Mouse (Mus musculus): ENCODE data around the gene Lkaaear1. TPM values are rescaled to one million over a fixed set of nuclear protein-coding genes. Genes with fewer than 3 reads are reported as not detected.

The Lkaaear1 gene
- polyA plus RNA-seq (2014; fragmentation: Nextera tagmentation; extraction: Ambion mirVana): not detected in 2 replicates

- H3K4me3 ChIP-seq (ENCODE audit: low read depth, low read length): no peak within 1 kb of the TSS
- H3K9ac ChIP-seq: no peak within 1 kb of the TSS
- DNase-seq (no peak), ATAC-seq (ENCODE audit: insufficient read depth) (no peak)
- H3K4me1 ChIP-seq (ENCODE audit: insufficient read depth): 0 out of 2 replicates have a peak, but pooled peaks cover 4% of the 10 kb centered on the region
- TF ChIP-seq CTCF (IDR thresholded peaks at IDR 0.05; ENCODE audit: low read depth): no peak
- no peak within 1 kb of the TSS for H3K4me2 ChIP-seq
- no peaks in the 10 kb centered on the region for H3K9me3 ChIP-seq (ENCODE audit: low read depth, low read length)
- no peak within 1 kb of the TSS for H3K27ac ChIP-seq (ENCODE audit: low read depth)
- H3K27me3 ChIP-seq (ENCODE audit: insufficient read depth, low read length): 0 out of 2 replicates have a peak, but pooled peaks cover 4% of the 10 kb centered on the region
- 45% methylated on average over 5 of the region's 5 CpGs for WGBS
- no peaks in the 10 kb centered on the region for H3K36me3 ChIP-seq (ENCODE audit: insufficient read depth)
Observed at GRCm38 (mm10) chr2:181698241-181698640, at the start of gene Lkaaear1. Gene Lkaaear1, minus strand, starts transcription at chr2:181698442.

GRCm38 (mm10) chr2:181730051-181730450, 31.8 kb upstream of the Lkaaear1 start:
- Histone ChIP-seq H3K4me3 (ENCODE audit: low read depth, low read length) (no peak overlapping the region), H3K27ac (ENCODE audit: low read depth) (no peak overlapping the region), H3K4me2 (no peak overlapping the region), H3K4me1 (ENCODE audit: insufficient read depth) (no peaks in the 10 kb centered on the region), H3K27me3 (ENCODE audit: insufficient read depth, low read length) (no peaks in the 10 kb centered on the region), H3K36me3 (ENCODE audit: insufficient read depth) (no peaks in the 10 kb centered on the region), H3K9ac (no peak overlapping the region), H3K9me3 (ENCODE audit: low read depth, low read length) (no peaks in the 10 kb centered on the region)
- WGBS: 54% methylated on average over 3 of the region's 3 CpGs
- DNase-seq: no peak
- ATAC-seq (ENCODE audit: insufficient read depth): no peak
- TF ChIP-seq CTCF (IDR thresholded peaks at IDR 0.05; ENCODE audit: low read depth): no peak

- ATAC-seq (ENCODE audit: insufficient read depth) (no peak), DNase-seq (no peak)
- no peak for TF ChIP-seq CTCF (IDR thresholded peaks at IDR 0.05; ENCODE audit: low read depth)
- Histone ChIP-seq H3K9me3 (ENCODE audit: low read depth, low read length) (no peaks in the 10 kb centered on the region), H3K4me1 (ENCODE audit: insufficient read depth) (no peaks in the 10 kb centered on the region), H3K27ac (ENCODE audit: low read depth) (no peak overlapping the region), H3K4me3 (ENCODE audit: low read depth, low read length) (no peak overlapping the region), H3K36me3 (ENCODE audit: insufficient read depth) (no peaks in the 10 kb centered on the region), H3K4me2 (no peak overlapping the region), H3K27me3 (ENCODE audit: insufficient read depth, low read length) (no peaks in the 10 kb centered on the region), H3K9ac (no peak overlapping the region)
- WGBS: 52% methylated on average over 9 of the region's 9 CpGs
Observed at GRCm38 (mm10) chr2:181727659-181728262, 29.5 kb upstream of the Lkaaear1 start.

GRCm38 (mm10) chr2:181722213-181722612, 24.0 kb upstream of the Lkaaear1 start:
- no peaks in the 10 kb centered on the region for H3K27me3 ChIP-seq (ENCODE audit: insufficient read depth, low read length)
- ATAC-seq (ENCODE audit: insufficient read depth) (0 out of 2 replicates have a peak, but pooled peaks have one; percentile 28), DNase-seq (peak; percentile 65)
- no peaks in the 10 kb centered on the region for H3K4me1 ChIP-seq (ENCODE audit: insufficient read depth)
- H3K4me2 ChIP-seq: no peak overlapping the region
- no peak overlapping the region for H3K27ac ChIP-seq (ENCODE audit: low read depth)
- 18% methylated on average over 3 of the region's 3 CpGs for WGBS
- H3K4me3 ChIP-seq (ENCODE audit: low read depth, low read length): no peak overlapping the region
- H3K9ac ChIP-seq: no peak overlapping the region
- no peaks in the 10 kb centered on the region for H3K36me3 ChIP-seq (ENCODE audit: insufficient read depth)
- TF ChIP-seq CTCF (IDR thresholded peaks at IDR 0.05; ENCODE audit: low read depth): peak; percentile 69
- H3K9me3 ChIP-seq (ENCODE audit: low read depth, low read length): no peaks in the 10 kb centered on the region

- H3K27ac ChIP-seq (ENCODE audit: low read depth): no peak overlapping the region
- no peaks in the 10 kb centered on the region for H3K27me3 ChIP-seq (ENCODE audit: insufficient read depth, low read length)
- ATAC-seq (ENCODE audit: insufficient read depth) (no peak), DNase-seq (no peak)
- no peak overlapping the region for H3K9ac ChIP-seq
- H3K36me3 ChIP-seq (ENCODE audit: insufficient read depth): no peaks in the 10 kb centered on the region
- no peak overlapping the region for H3K4me2 ChIP-seq
- no peak overlapping the region for H3K4me3 ChIP-seq (ENCODE audit: low read depth, low read length)
- H3K4me1 ChIP-seq (ENCODE audit: insufficient read depth): no peaks in the 10 kb centered on the region
- no peaks in the 10 kb centered on the region for H3K9me3 ChIP-seq (ENCODE audit: low read depth, low read length)
- no peak for TF ChIP-seq CTCF (IDR thresholded peaks at IDR 0.05; ENCODE audit: low read depth)
Observed at GRCm38 (mm10) chr2:181721200-181721599, 23.0 kb upstream of the Lkaaear1 start.

- no peak for TF ChIP-seq CTCF (IDR thresholded peaks at IDR 0.05; ENCODE audit: low read depth)
- Histone ChIP-seq H3K9ac (no peak overlapping the region), H3K36me3 (ENCODE audit: insufficient read depth) (no peaks in the 10 kb centered on the region), H3K9me3 (ENCODE audit: low read depth, low read length) (no peaks in the 10 kb centered on the region), H3K4me1 (ENCODE audit: insufficient read depth) (no peaks in the 10 kb centered on the region), H3K4me3 (ENCODE audit: low read depth, low read length) (no peak overlapping the region), H3K27ac (ENCODE audit: low read depth) (no peak overlapping the region), H3K4me2 (no peak overlapping the region), H3K27me3 (ENCODE audit: insufficient read depth, low read length) (no peaks in the 10 kb centered on the region)
- WGBS: 30% methylated on average over 3 of the region's 3 CpGs
- DNase-seq (no peak), ATAC-seq (ENCODE audit: insufficient read depth) (no peak)
Observed at GRCm38 (mm10) chr2:181720061-181720460, 21.8 kb upstream of the Lkaaear1 start.

- Histone ChIP-seq H3K4me3 (ENCODE audit: low read depth, low read length) (no peak overlapping the region), H3K36me3 (ENCODE audit: insufficient read depth) (no peaks in the 10 kb centered on the region), H3K9me3 (ENCODE audit: low read depth, low read length) (no peaks in the 10 kb centered on the region), H3K4me1 (ENCODE audit: insufficient read depth) (no peaks in the 10 kb centered on the region), H3K27me3 (ENCODE audit: insufficient read depth, low read length) (no peaks in the 10 kb centered on the region), H3K4me2 (no peak overlapping the region), H3K27ac (ENCODE audit: low read depth) (no peak overlapping the region), H3K9ac (no peak overlapping the region)
- DNase-seq (peak; percentile 59), ATAC-seq (ENCODE audit: insufficient read depth) (0 out of 2 replicates have a peak, but pooled peaks have one; percentile 8)
- TF ChIP-seq CTCF (IDR thresholded peaks at IDR 0.05; ENCODE audit: low read depth): no peak
- 35% methylated on average over 3 of the region's 3 CpGs for WGBS
Observed at GRCm38 (mm10) chr2:181716991-181717390, 18.7 kb upstream of the Lkaaear1 start.

All from lung, embryonic 14.5 days (tissue).